Mouse (Mus musculus): Measurements from ENCODE around the gene Hnrnph3. TPM values are rescaled to one million over a fixed set of nuclear protein-coding genes. Genes with fewer than 3 reads are reported as not detected.

The Hnrnph3 gene
- total and polyA plus RNA-seq, 3 experiments: 9.5 to 37.8 (median 15.1) TPM

- dilution Hi-C loops (cut with MboI; ENCODE audit: extremely low pct_ligation_motif_present, extremely low pct_unique_long_range_greater_than_20kb, low sequenced_read_pairs) (no loop called here), in situ Hi-C loops (cut with MboI; ENCODE audit: low pct_ligation_motif_present, low pct_unique_long_range_greater_than_20kb, low sequenced_read_pairs) (no loop called here)
- DNase-seq (ENCODE audit: extremely low read depth): no peak
- no peaks in the 10 kb centered on the region for H3K79me2 ChIP-seq (replicated peaks; ENCODE audit: control insufficient read depth, extremely low read depth, insufficient read depth, poor library complexity, severe bottlenecking)
- H3K9ac ChIP-seq (ENCODE audit: insufficient read depth, low read depth): no peak overlapping the region
- no peaks in the 10 kb centered on the region for H3K27me3 ChIP-seq (replicated peaks)
- no peaks in the 10 kb centered on the region for H3K9me3 ChIP-seq (replicated peaks; ENCODE audit: low read length)
- TF ChIP-seq MAX (IDR thresholded peaks at IDR 0.05; ENCODE audit: low read length) (no peak), MAFK (IDR thresholded peaks at IDR 0.05; ENCODE audit: insufficient replicate concordance, low read length) (no peak), BHLHE40 (IDR thresholded peaks at IDR 0.05; ENCODE audit: low read depth, low read length) (no peak), RCOR1 (conservative IDR thresholded peaks at IDR 0.05; ENCODE audit: low read depth, low read length) (no peak), IRF4 (IDR thresholded peaks at IDR 0.05; ENCODE audit: low read depth, low read length) (no peak), NRF1 (IDR thresholded peaks at IDR 0.05; ENCODE audit: low read depth, low read length) (no peak), CHD1 (IDR thresholded peaks at IDR 0.05; ENCODE audit: low read depth, low read length) (no peak), ZMIZ1 (IDR thresholded peaks at IDR 0.05; ENCODE audit: low read depth, low read length) (no peak), NELFE (IDR thresholded peaks at IDR 0.05; ENCODE audit: low read depth, low read length) (no peak), USF1 (IDR thresholded peaks at IDR 0.05; ENCODE audit: low read depth, low read length) (no peak), SIN3A (IDR thresholded peaks at IDR 0.05; ENCODE audit: low read length) (no peak), CTCF (conservative IDR thresholded peaks at IDR 0.05 in 1 of 2, IDR thresholded peaks at IDR 0.05 in 1 of 2; ENCODE audit: low read depth in 2 of 2, low read length in 2 of 2) (no peak), HCFC1 (IDR thresholded peaks at IDR 0.05; ENCODE audit: low read depth, low read length) (no peak), ETS1 (conservative IDR thresholded peaks at IDR 0.05; ENCODE audit: low read depth, low read length) (no peak), PAX5 (IDR thresholded peaks at IDR 0.05; ENCODE audit: low read length) (no peak), MXI1 (IDR thresholded peaks at IDR 0.05; ENCODE audit: low read depth, low read length) (no peak), ZNF384 (IDR thresholded peaks at IDR 0.05; ENCODE audit: low read depth, low read length) (no peak), ZC3H11A (IDR thresholded peaks at IDR 0.05; ENCODE audit: low read depth, low read length) (no peak), SMC3 (IDR thresholded peaks at IDR 0.05; ENCODE audit: low read depth, low read length) (no peak)
- no peak overlapping the region for H3K4me2 ChIP-seq (ENCODE audit: insufficient read depth, low read depth, poor library complexity, severe bottlenecking)
- no peak overlapping the region for H3K27ac ChIP-seq (ENCODE audit: insufficient read depth, low read depth)
- no peaks in the 10 kb centered on the region for H3K36me3 ChIP-seq (replicated peaks in 1 of 2; ENCODE audit: control insufficient read depth in 1 of 2, insufficient read depth in 1 of 2, low read length in 1 of 2)
- no peaks in the 10 kb centered on the region for H3K4me1 ChIP-seq (ENCODE audit: control insufficient read depth in 1 of 2, insufficient read depth in 2 of 2)
- H3K4me3 ChIP-seq (replicated peaks in 1 of 3; ENCODE audit: low read depth in 2 of 3, low read length in 2 of 3, poor library complexity in 1 of 3): no peak overlapping the region
Measured at GRCm38 (mm10) chr10:63032267-63032666, 8.2 kb upstream of the Hnrnph3 start.

- no peak overlapping the region for H3K4me3 ChIP-seq (replicated peaks in 1 of 3; ENCODE audit: low read depth in 2 of 3, low read length in 2 of 3, poor library complexity in 1 of 3)
- H3K27me3 ChIP-seq (replicated peaks): no peaks in the 10 kb centered on the region
- no peak for DNase-seq (ENCODE audit: extremely low read depth)
- no peak overlapping the region for H3K9ac ChIP-seq (ENCODE audit: insufficient read depth, low read depth)
- H3K36me3 ChIP-seq (replicated peaks in 1 of 2; ENCODE audit: control insufficient read depth in 1 of 2, insufficient read depth in 1 of 2, low read length in 1 of 2): no peaks in the 10 kb centered on the region
- no peak overlapping the region for H3K4me2 ChIP-seq (ENCODE audit: insufficient read depth, low read depth, poor library complexity, severe bottlenecking)
- TF ChIP-seq MAFK (IDR thresholded peaks at IDR 0.05; ENCODE audit: insufficient replicate concordance, low read length): no peak
- TF ChIP-seq RCOR1 (conservative IDR thresholded peaks at IDR 0.05; ENCODE audit: low read depth, low read length): no peak
- TF ChIP-seq RAD21 (IDR thresholded peaks at IDR 0.05; ENCODE audit: low read depth, low read length): no peak
- TF ChIP-seq ZNF384 (IDR thresholded peaks at IDR 0.05; ENCODE audit: low read depth, low read length): no peak
- no peak for TF ChIP-seq MAZ (IDR thresholded peaks at IDR 0.05; ENCODE audit: low read depth, low read length)
- TF ChIP-seq CTCF (conservative IDR thresholded peaks at IDR 0.05 in 1 of 2, IDR thresholded peaks at IDR 0.05 in 1 of 2; ENCODE audit: low read depth in 2 of 2, low read length in 2 of 2): no peak
- TF ChIP-seq MXI1 (IDR thresholded peaks at IDR 0.05; ENCODE audit: low read depth, low read length): no peak
- no peak for TF ChIP-seq SMC3 (IDR thresholded peaks at IDR 0.05; ENCODE audit: low read depth, low read length)
- TF ChIP-seq USF2 (conservative IDR thresholded peaks at IDR 0.05; ENCODE audit: low read depth, low read length): no peak
- TF ChIP-seq USF1 (IDR thresholded peaks at IDR 0.05; ENCODE audit: low read depth, low read length): no peak
- no peak for TF ChIP-seq TCF12 (IDR thresholded peaks at IDR 0.05; ENCODE audit: low read depth, low read length)
- TF ChIP-seq IRF4 (IDR thresholded peaks at IDR 0.05; ENCODE audit: low read depth, low read length): no peak
- no peak for TF ChIP-seq MEF2A (IDR thresholded peaks at IDR 0.05; ENCODE audit: borderline replicate concordance, low read depth, low read length)
- no peak for TF ChIP-seq ZC3H11A (IDR thresholded peaks at IDR 0.05; ENCODE audit: low read depth, low read length)
- no peak for TF ChIP-seq MYC (IDR thresholded peaks at IDR 0.05; ENCODE audit: low read depth, low read length)
- no peak for TF ChIP-seq PAX5 (IDR thresholded peaks at IDR 0.05; ENCODE audit: low read length)
- no peak for TF ChIP-seq ZKSCAN1 (IDR thresholded peaks at IDR 0.05; ENCODE audit: borderline replicate concordance, low read depth, low read length)
- peaks cover 2 to 16% of the 10 kb centered on the region in 2 experiments; a peak in 3 of 4 replicates for H3K4me1 ChIP-seq (ENCODE audit: control insufficient read depth in 1 of 2, insufficient read depth in 2 of 2)
- H3K9me3 ChIP-seq (replicated peaks; ENCODE audit: low read length): no peaks in the 10 kb centered on the region
- in situ Hi-C loops (cut with MboI; ENCODE audit: low pct_ligation_motif_present, low pct_unique_long_range_greater_than_20kb, low sequenced_read_pairs): no loop called here
- H3K79me2 ChIP-seq (replicated peaks; ENCODE audit: control insufficient read depth, extremely low read depth, insufficient read depth, poor library complexity, severe bottlenecking): no peaks in the 10 kb centered on the region
- H3K27ac ChIP-seq (ENCODE audit: insufficient read depth, low read depth): no peak overlapping the region
- dilution Hi-C loops (cut with MboI; ENCODE audit: extremely low pct_ligation_motif_present, extremely low pct_unique_long_range_greater_than_20kb, low sequenced_read_pairs): no loop called here
Measured at GRCm38 (mm10) chr10:63028396-63028795, 4.4 kb upstream of the Hnrnph3 start.

Measured in CH12.LX (cell line).